Mouse (Mus musculus) hindbrain, embryonic 15.5 days (tissue): ENCODE measurements at regions not wholly inside any gene's neighbourhood (a gene's known extent, or its start where the extent isn't known, plus 50 kb on each side); places are given as distances from the start of the nearest gene placed in this dataset.

ENCODE experiments used
- ATAC-seq: fragments of 200-750 bp; cut with Nextera tagmentation; 2 replicates; pipeline ENCODE4 v1.8.0; 2017; ENCODE audit warnings: low read depth, moderate number of reproducible peaks, moderate TSS enrichment; ENCODE audit not compliant: low FRiP score
- H3K27ac ChIP-seq: fragments of 300-500 bp; sonication (generic); replicated peaks from 2 replicates; pipeline ENCODE4 v1.5.1; 2015; ENCODE audit warnings: mild to moderate bottlenecking, inconsistent platforms
- H3K27me3 ChIP-seq: fragments of 300-500 bp; sonication (generic); 2 replicates; pipeline ENCODE4 v1.6.1; 2015; ENCODE audit warnings: control low read depth, inconsistent platforms
- H3K36me3 ChIP-seq: fragments of 300-500 bp; sonication (generic); 2 replicates; pipeline ENCODE4 v1.6.1; 2015; ENCODE audit warnings: control low read depth, inconsistent platforms
- H3K4me1 ChIP-seq: fragments of 300-500 bp; sonication (generic); replicated peaks from 2 replicates; pipeline ENCODE4 v1.6.1; 2015; ENCODE audit warnings: control low read depth, inconsistent platforms
- H3K4me2 ChIP-seq: fragments of 300-500 bp; sonication (generic); 2 replicates; pipeline ENCODE4 v1.6.1; 2015; ENCODE audit warnings: moderate library complexity, mild to moderate bottlenecking, inconsistent platforms
- H3K4me3 ChIP-seq: fragments of 300-500 bp; sonication (generic); 2 replicates; pipeline ENCODE4 v1.5.1; 2015; ENCODE audit warnings: mild to moderate bottlenecking, inconsistent platforms
- H3K9ac ChIP-seq: fragments of 300-500 bp; sonication (generic); 2 replicates; pipeline ENCODE4 v1.6.1; 2015; ENCODE audit warnings: inconsistent platforms
- H3K9me3 ChIP-seq: fragments of 300-500 bp; sonication (generic); 2 replicates; pipeline ENCODE4 v1.6.1; 2016; ENCODE audit warnings: control low read depth, inconsistent platforms
- WGBS: fragments of 180-500 bp; shearing (Covaris S2); methylation state at CpG from one replicate; pipeline ENCODE4 v1.1.7; 2015; 5-methylcytosine and 5-hydroxymethylcytosine counted together

GRCm38 (mm10) chrX:152918212-152918611, 88.1 kb upstream of the Usp51 start:
- H3K9me3 ChIP-seq: no peaks in the 10 kb centered on the region
- H3K4me2 ChIP-seq: no peak overlapping the region
- H3K4me3 ChIP-seq: no peak overlapping the region
- peak; percentile 61; the same call in 1 of the 2 replicates for ATAC-seq
- 44% methylated on average over 1 of the region's 1 CpGs for WGBS
- H3K4me1 ChIP-seq: no peaks in the 10 kb centered on the region
- no peak overlapping the region for H3K9ac ChIP-seq
- H3K27ac ChIP-seq: no peak overlapping the region
- no peaks in the 10 kb centered on the region for H3K36me3 ChIP-seq
- H3K27me3 ChIP-seq: no peaks in the 10 kb centered on the region

GRCm38 (mm10) chrX:152926991-152927390, 79.3 kb upstream of the Usp51 start:
- Histone ChIP-seq H3K27me3 (no peaks in the 10 kb centered on the region), H3K4me1 (no peaks in the 10 kb centered on the region), H3K4me2 (no peak overlapping the region), H3K27ac (no peak overlapping the region), H3K4me3 (no peak overlapping the region), H3K9ac (no peak overlapping the region), H3K36me3 (no peaks in the 10 kb centered on the region), H3K9me3 (no peaks in the 10 kb centered on the region)
- WGBS: 53% methylated on average over 3 of the region's 3 CpGs
- ATAC-seq: no peak

GRCm38 (mm10) chrX:152946201-152946600, 60.1 kb upstream of the Usp51 start:
- Histone ChIP-seq H3K4me1 (no peaks in the 10 kb centered on the region), H3K36me3 (no peaks in the 10 kb centered on the region), H3K4me3 (no peak overlapping the region), H3K27ac (no peak overlapping the region), H3K9me3 (no peaks in the 10 kb centered on the region), H3K9ac (no peak overlapping the region), H3K4me2 (no peak overlapping the region), H3K27me3 (no peaks in the 10 kb centered on the region)
- ATAC-seq: peak; percentile 65; the same call in 1 of the 2 replicates
- WGBS: 28% methylated on average over 3 of the region's 3 CpGs
